Mouse (Mus musculus) left cerebral cortex, adult 9 months (tissue): ENCODE results near the gene Iqcc.

Experiments
- DNase-seq, 2 experiments: peaks; one replicate each; pipeline ENCODE4 v3.0.0; 2022; ENCODE audit warnings: low spot score in 2 of 2

Iqcc gene

GRCm38 (mm10) chr4:129618786-129619691 is at the start of gene Iqcc:
Gene Iqcc, minus strand, starts transcription at chr4:129619099.
- peak; percentile 92 to 96 for DNase-seq

GRCm38 (mm10) chr4:129662255-129662813 is 43.4 kb upstream of the Iqcc start:
- DNase-seq, result no peak

- DNase-seq, result peak in 1 of 2 experiments; percentile 48
Observed at GRCm38 (mm10) chr4:129661584-129661983, 42.7 kb upstream of the Iqcc start.

GRCm38 (mm10) chr4:129654770-129655169 is 35.9 kb upstream of the Iqcc start:
- DNase-seq, result no peak

GRCm38 (mm10) chr4:129650359-129650758 is 31.5 kb upstream of the Iqcc start:
- DNase-seq, result no peak

- DNase-seq, result no peak
Observed at GRCm38 (mm10) chr4:129648656-129649055, 29.8 kb upstream of the Iqcc start.

GRCm38 (mm10) chr4:129645204-129645603 is 26.3 kb upstream of the Iqcc start:
- no peak for DNase-seq

GRCm38 (mm10) chr4:129641756-129642155 is 22.9 kb upstream of the Iqcc start:
- DNase-seq, result no peak

GRCm38 (mm10) chr4:129640638-129641467 is 22.0 kb upstream of the Iqcc start, which contains the start of gene Txlna:
Gene Txlna, minus strand, starts transcription at chr4:129641065.
- DNase-seq, result peak; percentile 91 to 98

- no peak for DNase-seq
Observed at GRCm38 (mm10) chr4:129640101-129640637, 21.3 kb upstream of the Iqcc start.

GRCm38 (mm10) chr4:129639221-129639620 is 20.3 kb upstream of the Iqcc start:
- DNase-seq, result no peak

- DNase-seq, result no peak
Observed at GRCm38 (mm10) chr4:129633852-129634251, 15.0 kb upstream of the Iqcc start.

- no peak for DNase-seq
Observed at GRCm38 (mm10) chr4:129631867-129632266, 13.0 kb upstream of the Iqcc start.

- no peak for DNase-seq
Observed at GRCm38 (mm10) chr4:129630944-129631343, 12.0 kb upstream of the Iqcc start.

GRCm38 (mm10) chr4:129626035-129626434 is 7.1 kb upstream of the Iqcc start:
- no peak for DNase-seq

- DNase-seq, result no peak
Observed at GRCm38 (mm10) chr4:129625496-129625895, 6.6 kb upstream of the Iqcc start.

- peak in 1 of 2 experiments; percentile 66 for DNase-seq
Observed at GRCm38 (mm10) chr4:129625029-129625370, 6.1 kb upstream of the Iqcc start.

GRCm38 (mm10) chr4:129624281-129625028 is 5.6 kb upstream of the Iqcc start:
- peak; percentile 90 to 91 for DNase-seq

- DNase-seq, result peak in 1 of 2 experiments; percentile 69
Observed at GRCm38 (mm10) chr4:129623681-129624091, 4.8 kb upstream of the Iqcc start, which contains the start of gene Ccdc28b. Gene Ccdc28b, minus strand, starts transcription at chr4:129623947.

- no peak for DNase-seq
Observed at GRCm38 (mm10) chr4:129622803-129623535, 4.1 kb upstream of the Iqcc start.
